Mouse (Mus musculus) kidney, adult 9 months (tissue): ENCODE data around the gene Wrb.

Source experiments
- DNase-seq: peaks from one replicate; pipeline ENCODE4 v3.0.0; 2022

The Wrb gene

DNA sequence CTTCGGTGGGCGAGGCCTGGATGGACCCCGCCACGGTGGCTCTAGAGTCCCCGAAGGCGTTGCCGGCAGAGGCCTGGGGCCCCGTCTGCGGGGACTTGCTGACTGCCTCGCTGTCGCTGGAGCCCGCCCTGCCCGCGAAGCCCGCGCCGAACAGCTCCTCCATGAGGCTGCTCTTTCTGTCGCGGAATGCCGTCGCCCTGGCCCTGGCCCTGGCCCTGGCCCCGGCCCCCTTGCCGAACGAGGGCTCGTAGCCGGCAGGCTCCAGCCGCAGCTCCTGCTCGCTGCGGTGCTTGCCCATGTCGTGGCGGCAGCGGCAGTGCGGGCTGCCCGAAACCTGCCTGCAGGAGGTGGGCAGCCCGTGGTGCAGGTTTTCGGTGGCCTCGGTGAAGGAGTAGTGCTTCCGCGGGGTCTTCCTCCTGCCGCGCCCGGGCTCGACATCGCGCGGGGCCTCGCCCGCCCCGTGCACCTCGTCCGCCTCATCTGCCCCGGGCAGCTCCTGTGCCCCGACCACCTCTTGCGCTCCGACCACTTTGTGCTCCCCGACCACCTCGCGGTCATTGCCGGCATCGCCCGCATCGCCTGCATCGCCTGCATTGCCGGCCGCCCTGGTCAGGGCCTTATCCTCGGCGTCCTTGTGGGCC lies 14.0 kb downstream of the Wrb start:
- peak; percentile 31 for DNase-seq

DNA sequence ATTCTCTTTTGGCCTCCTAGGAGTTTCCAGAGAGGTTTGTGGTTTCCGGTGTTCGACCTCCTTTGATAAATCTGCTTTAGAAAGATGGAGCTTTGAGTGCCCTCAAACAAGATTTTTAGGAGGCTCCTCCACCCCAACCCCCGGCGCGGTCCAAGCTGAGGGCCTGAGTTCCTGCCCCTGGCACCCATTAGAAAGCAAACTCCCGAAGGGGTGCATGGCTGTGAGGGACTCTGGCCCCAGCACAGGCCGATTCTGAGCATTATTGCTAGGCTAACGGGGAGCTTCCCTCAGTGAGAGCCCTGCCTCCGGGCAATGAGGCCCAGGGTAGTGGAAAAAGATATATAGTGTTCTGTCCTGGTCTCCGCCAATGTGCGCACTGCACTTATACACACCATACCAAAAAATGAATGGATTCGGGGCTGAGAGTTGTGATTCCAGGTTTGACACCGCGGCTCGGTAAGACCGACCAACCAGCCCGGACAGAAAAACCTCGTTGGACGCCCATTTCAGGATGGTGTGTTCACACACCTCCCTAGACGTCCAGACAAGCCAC lies 14.7 kb downstream of the Wrb start:
- no peak for DNase-seq

DNA sequence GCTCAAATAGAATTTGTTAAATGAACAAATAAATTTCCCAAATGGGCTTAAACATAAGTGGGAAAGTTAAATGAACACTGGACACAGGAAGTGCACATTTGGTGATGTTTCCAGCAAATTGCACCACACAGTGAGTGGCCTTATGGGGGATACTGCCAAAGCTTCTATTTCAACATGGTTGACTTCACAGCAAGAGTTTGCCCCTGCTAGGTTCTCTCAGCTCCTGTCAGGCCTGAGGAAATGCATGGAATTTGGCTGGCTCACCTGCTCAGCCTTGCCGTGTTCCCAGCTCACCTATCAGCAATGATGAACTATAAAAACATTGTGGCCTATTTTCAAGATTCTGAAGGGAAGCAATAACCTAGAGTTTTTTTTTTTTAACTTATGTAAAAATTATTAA lies 15.7 kb downstream of the Wrb start:
- no peak for DNase-seq

DNA sequence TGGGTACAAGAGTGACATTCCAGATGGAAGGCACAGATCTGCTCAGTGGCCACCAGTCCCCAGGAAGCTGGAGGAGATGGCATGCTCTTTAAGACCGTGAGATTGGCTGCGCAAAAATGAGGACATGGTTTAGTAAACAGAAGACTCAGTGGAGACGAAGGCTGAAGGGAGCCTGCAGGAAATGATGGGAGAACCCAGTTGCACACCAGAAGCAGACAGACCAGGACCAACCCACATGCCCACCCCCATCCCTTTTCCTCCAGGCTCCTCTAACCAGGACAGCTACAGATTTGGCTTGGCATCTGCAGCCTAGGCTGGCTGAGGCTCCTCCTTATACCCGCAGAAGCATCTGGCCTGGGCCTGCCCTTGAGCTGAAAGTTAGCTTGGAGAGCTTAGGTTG lies 16.1 kb downstream of the Wrb start:
- DNase-seq, result no peak

DNA sequence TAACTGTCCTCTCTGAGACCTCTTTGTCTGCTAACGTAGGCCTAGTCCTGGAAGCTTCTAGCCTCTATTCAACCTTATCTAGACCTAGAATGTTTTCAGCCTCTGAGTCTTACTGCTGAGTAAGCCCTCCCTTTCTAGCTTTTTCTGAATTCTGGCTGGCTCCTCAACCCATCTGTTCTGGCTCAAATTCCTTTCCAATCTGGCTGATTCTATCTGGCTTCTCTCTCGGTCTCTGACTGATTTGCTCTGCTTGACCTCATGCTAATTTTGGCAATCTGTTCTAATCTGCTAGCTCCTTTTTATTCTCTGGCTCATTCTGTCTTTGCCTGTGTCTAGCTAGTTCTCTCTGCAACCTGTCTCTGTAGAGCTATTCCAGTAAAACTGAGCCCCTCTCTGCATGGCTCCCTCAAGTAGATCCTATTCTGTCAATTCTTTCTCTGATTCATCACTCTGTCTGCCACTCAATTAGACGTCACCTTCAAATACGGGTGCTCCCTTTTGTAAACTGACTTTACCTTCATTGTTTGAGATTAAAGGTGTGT lies 20.6 kb downstream of the Wrb start:
- DNase-seq, result no peak

DNA sequence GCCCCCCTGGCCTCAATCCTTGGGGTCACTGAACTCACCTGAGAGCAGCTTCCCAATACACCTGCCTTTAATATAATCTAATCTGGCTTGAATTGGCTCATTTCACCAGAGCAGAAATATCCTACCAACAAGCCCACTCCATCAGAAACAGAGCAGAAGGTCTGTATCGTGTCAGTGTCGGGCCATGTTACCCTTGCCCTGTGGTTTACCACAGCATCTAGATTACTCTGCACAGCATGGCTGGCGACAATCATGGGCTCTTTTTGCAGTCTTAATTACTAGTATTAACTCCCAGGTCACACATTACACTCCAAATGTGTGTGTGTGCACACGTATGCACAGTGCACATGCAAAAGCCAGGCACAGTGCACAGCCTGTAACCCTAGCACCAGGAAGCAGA lies 23.6 kb downstream of the Wrb start:
- DNase-seq, result no peak

DNA sequence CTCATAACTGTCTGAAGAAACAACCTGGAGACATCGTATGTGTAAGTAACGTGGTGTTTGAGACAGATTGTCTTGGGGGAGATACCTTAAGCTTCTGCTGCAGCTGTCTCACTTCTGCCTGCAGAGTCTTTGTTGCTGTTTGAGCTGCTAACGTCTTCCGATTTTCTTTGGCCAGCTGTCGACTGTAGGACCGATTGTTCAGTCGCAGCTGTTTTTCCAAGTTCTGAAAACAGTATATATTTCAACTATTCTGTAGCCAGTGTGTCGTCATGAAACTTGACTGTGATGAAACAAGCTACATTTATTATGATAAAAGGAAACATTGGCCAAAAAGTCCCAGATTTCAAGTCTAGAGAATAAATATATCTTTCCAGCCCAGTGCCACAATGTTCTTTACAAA lies 28.4 kb downstream of the Wrb start:
- no peak for DNase-seq

DNA sequence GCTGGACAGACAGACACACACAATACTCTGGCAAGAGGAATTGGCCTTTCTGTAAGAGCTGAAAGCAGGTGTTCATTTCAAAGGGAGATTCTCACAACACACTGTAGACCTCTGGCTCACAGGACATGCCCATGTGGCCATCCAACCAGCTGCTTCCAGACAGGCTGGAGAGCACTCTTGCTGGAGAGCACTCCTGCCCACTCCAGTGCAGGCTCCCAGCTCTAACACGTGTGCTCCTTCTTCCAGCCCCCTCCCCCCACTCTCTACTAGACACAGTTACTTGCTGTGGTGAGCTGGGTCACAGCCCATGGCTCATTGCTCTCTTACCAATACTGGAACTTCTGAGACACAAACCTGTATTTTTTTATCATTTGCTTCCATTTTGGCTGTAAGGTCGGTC lies 30.2 kb downstream of the Wrb start:
- DNase-seq, result no peak

DNA sequence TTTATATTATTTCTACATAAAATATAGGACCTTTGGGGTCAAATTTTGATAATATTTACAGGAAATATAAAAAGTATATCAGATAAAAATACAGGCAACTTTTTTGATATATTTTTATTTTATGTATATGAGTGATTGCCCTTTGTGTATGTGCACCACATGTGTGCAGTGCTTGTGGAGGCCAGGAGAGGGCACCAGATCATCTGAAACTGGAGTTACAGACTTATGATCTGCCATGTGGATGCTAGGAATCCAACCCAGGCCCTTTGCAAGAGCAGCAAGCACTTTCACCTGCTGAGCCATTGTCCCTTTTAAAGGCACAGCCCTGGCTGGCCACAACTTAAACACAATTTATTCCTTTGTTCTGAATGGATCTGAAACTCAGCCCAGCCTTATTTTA lies 33.9 kb downstream of the Wrb start:
- no peak for DNase-seq

DNA sequence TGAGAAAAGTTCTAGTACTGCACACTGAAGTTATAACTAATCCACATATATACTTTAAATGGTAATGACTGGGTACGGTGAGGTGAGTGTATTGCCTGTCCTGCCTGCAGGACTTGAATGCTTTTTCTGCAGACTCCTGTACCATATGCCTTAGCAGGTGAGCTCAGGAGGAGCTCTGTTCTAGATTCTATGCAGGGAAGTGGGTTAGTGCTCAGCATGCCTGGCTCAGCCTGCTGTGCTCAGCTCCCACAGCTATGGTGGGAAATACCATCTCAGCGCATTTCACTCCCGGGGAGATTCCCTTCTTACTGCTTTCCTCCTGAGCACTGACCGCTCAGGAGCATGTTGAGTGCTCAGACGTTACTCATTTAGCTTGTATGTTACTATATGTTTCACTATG lies 42.4 kb downstream of the Wrb start:
- DNase-seq, result no peak

DNA sequence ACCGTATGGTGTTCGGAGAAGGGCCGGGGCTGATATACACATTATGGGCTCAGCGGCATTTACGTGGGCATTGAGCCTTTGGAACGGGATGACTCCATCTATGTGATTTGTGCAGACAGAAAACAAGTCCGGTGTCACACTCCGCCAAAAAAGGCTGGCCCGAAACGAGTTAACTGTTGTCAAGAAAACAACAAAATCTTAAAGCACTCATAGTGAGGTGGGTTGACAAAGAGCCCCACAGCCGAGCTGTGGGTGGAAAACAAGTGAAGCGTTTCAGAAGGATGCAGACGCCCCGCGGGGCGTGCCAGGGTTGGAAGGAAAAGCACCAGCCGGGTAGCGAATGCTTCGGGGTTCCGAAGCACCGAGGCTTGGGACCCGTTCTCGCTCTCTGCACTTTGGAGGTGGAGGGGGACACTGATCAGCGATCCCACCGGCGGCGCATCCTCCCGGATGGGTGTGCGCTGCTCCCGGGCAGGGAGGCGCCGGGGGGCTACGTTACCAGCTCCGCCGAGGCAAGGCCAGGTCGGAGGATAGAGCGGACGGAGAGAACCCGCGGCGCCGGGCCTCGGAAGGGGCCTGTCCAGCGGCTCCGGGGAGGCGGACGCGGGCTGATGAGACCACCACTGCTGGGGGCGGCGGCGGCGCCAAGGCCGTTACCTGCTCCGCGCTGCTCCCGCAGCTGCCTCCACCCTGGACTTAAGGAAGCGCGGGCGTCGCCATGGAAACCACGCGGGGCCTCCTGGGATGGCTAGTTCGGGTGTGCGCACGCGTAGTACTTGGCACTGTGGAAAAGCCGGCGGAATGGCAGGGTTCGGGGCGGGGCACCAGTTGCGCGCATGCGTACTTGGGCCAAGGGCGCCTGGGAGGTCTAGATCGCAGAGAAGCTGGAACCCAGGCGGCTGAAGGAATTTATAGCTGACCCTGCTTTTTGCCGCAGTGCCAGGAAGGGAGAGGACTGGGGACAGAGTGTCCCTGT lies 46.6 kb downstream of the Wrb start, which contains the start of gene Lca5l:
TSS of gene Lca5l (minus strand) at position 741 of the 976 bp plus-strand sequence.
- DNase-seq, result peak; percentile 99

DNA sequence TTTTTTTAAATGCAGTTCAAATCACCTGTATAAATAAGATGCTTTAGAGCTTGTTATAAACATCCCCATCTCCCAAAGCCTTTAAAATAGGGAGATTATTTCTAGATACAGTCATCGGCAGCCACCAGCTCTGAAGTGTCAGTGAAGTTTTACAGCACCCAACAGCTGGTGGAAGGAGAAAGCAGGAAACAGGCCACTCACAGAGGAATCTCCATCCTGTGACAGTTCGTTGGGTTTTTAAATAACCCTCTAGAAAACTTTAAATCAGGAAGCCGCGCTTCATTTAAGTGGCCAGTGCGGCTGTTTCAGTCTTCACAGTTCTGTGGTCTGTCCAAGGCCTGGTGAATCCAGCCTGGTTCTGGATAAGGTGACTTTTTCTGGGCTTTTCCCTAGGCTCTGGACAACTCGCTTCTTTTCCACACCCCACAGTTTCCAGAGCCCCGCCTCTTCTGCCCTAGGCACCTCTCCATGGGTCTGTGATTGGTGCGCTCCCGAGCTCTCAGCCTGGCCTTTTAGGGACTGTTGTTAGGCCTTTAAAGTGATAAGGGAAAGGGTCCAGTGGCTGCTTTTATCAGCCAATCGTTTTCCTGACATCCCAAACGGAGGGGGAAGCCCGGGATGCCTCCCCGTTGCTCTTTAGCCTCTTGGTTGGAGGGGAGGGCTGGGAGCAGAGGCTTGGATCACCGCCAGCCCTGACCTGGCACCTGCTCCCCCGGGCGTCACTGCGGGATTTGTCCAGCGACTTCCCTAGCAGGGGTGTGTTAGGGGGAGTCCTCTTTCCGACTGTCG lies 54.9 kb downstream of the Wrb start, which contains the start of gene Sh3bgr:
TSS of gene Sh3bgr (plus strand) at position 538 of the 789 bp plus-strand sequence.
- peak; percentile 79 for DNase-seq

DNA sequence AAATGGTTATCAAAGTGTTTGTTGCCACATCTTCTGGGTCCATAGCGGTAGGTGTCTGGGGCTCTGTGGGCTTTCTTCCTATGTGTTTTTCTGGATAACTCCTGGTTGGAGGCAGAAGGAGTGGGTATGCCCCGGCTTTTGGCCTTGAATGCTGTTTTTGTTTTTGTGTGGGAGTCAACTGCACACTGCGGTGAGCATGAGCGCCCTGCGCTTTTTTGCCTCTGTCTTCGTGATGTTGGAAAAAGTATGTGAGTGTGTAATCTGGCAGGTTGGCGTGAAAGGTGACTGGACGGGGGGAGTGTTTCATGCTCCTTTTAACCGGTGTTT lies 55.5 kb downstream of the Wrb start:
- DNase-seq, result no peak

DNA sequence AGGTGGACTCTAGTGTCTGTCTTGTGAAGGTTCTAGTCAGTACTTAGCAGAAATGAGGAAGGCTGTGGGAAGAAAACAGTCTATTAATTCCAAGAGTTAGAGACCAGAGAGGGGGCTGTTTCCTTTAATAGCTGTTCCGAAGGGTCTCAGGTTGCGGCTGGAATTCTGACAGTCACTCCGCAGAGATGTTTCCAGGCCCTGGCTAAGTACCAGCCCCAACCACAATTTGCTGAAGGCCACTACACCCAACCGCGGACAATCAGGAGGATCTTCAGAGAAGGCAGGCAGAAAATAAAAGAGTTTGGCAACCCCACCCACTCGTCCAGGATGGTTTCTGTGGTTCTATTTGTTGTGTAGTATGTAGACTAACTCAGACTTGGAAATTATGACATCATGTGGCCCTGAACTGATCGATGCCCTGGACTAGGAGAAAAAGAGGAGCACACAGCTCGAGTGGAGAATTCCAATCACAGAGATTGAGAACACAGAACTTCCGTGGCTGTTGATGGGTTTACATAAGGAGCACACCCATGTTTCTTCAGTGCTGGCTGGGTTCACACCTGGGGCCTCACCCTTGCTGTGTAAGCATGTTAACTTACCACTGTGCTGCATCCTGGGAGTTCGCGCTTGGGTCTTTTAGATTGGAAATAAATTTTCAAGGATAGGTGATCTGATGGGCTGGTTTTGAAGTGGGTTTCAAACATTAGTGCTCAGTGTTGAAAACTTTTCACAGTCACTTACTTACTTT lies 56.5 kb downstream of the Wrb start:
- DNase-seq, result no peak
